Mouse (Mus musculus) hindbrain, embryonic 16.5 days (tissue): Measurements from ENCODE around the gene Ttyh3. TPM values are rescaled to one million over a fixed set of nuclear protein-coding genes. Genes with fewer than 3 reads are reported as not detected.

Source experiments
- ATAC-seq: fragments of 200-750 bp; cut with Nextera tagmentation; 2 replicates; pipeline ENCODE4 v1.8.0; 2017; ENCODE audit warnings: moderate TSS enrichment, moderate library complexity
- H3K27ac ChIP-seq: fragments of 300-500 bp; sonication (generic); 2 replicates; pipeline ENCODE4 v1.5.1; 2014; ENCODE audit warnings: low read depth, mild to moderate bottlenecking, control low read depth, low read length, moderate library complexity
- H3K27me3 ChIP-seq: fragments of 300-500 bp; sonication (generic); replicated peaks from 2 replicates; pipeline ENCODE4 v1.6.1; 2014; ENCODE audit warnings: low read length; ENCODE audit not compliant: control insufficient read depth, insufficient read depth
- H3K36me3 ChIP-seq: fragments of 300-500 bp; sonication (generic); 2 replicates; pipeline ENCODE4 v1.6.1; 2014; ENCODE audit warnings: mild to moderate bottlenecking, low read length, moderate library complexity, mixed read lengths; ENCODE audit not compliant: control insufficient read depth, insufficient read depth
- H3K4me1 ChIP-seq: fragments of 300-500 bp; sonication (generic); 2 replicates; pipeline ENCODE4 v1.6.1; 2014; ENCODE audit warnings: low read depth, low read length; ENCODE audit not compliant: control insufficient read depth, insufficient read depth
- H3K4me2 ChIP-seq: fragments of 300-500 bp; sonication (generic); 2 replicates; pipeline ENCODE4 v1.6.1; 2014; ENCODE audit warnings: mild to moderate bottlenecking, low read length, control low read depth, moderate library complexity
- H3K4me3 ChIP-seq: fragments of 300-500 bp; sonication (generic); 2 replicates; pipeline ENCODE4 v1.5.1; 2014; ENCODE audit warnings: mild to moderate bottlenecking, low read length, control low read depth, moderate library complexity
- H3K9ac ChIP-seq: fragments of 300-500 bp; sonication (generic); 2 replicates; pipeline ENCODE4 v1.6.1; 2014; ENCODE audit warnings: low read depth, mild to moderate bottlenecking, control low read depth, low read length, moderate library complexity
- H3K9me3 ChIP-seq: fragments of 300-500 bp; sonication (generic); 2 replicates; pipeline ENCODE4 v1.6.1; 2014; ENCODE audit warnings: mild to moderate bottlenecking, low read length, moderate library complexity; ENCODE audit not compliant: control insufficient read depth
- WGBS: fragments of 180-500 bp; shearing (Covaris S2); extraction: QIAGEN DNeasy Blood & Tissue Kit; methylation state at CpG from one replicate; pipeline ENCODE4 v1.1.7; 2014; 5-methylcytosine and 5-hydroxymethylcytosine counted together
- polyA plus RNA-seq: library from polyadenylated mRNA; unstranded; fragments of >200 nt; fragmentation: Nextera tagmentation; extraction: Ambion mirVana; gene quantifications from 2 replicates; pipeline ENCODE4 v1.2.1, GENCODE M21; 2015

Gene Ttyh3
- polyA plus RNA-seq, 1 experiment from 2014 or later, result 56.0 TPM

GRCm38 (mm10) chr5:140610273-140611011 lies 38.4 kb downstream of the Ttyh3 start:
- H3K27ac ChIP-seq, result peak overlapping the region; percentile 82
- H3K36me3 ChIP-seq, result peaks cover 2% of the 10 kb centered on the region; the same call in 1 of the 2 replicates
- H3K4me1 ChIP-seq, result peaks cover 43% of the 10 kb centered on the region
- H3K9me3 ChIP-seq, result no peaks in the 10 kb centered on the region
- ATAC-seq, result no peak; the same call in 1 of the 2 replicates
- peaks cover 8% of the 10 kb centered on the region for H3K27me3 ChIP-seq
- peak overlapping the region; percentile 60 for H3K4me3 ChIP-seq
- peak overlapping the region; percentile 61 for H3K9ac ChIP-seq
- 4% methylated on average over 26 of the region's 30 CpGs for WGBS
- peak overlapping the region; percentile 90 for H3K4me2 ChIP-seq

GRCm38 (mm10) chr5:140609511-140610272 lies 39.1 kb downstream of the Ttyh3 start:
- peak; percentile 50 for ATAC-seq
- H3K36me3 ChIP-seq, result peaks cover 2% of the 10 kb centered on the region; the same call in 1 of the 2 replicates
- H3K4me1 ChIP-seq, result peaks cover 43% of the 10 kb centered on the region
- H3K4me3 ChIP-seq, result peak overlapping the region; percentile 60
- H3K9ac ChIP-seq, result peak overlapping the region; percentile 61
- peaks cover 10% of the 10 kb centered on the region for H3K27me3 ChIP-seq
- no peaks in the 10 kb centered on the region for H3K9me3 ChIP-seq
- H3K4me2 ChIP-seq, result peak overlapping the region; percentile 90
- WGBS, result 5% methylated on average over 13 of the region's 13 CpGs
- H3K27ac ChIP-seq, result peak overlapping the region; percentile 82

- no peaks in the 10 kb centered on the region for H3K9me3 ChIP-seq
- H3K27ac ChIP-seq, result peak overlapping the region; percentile 78
- 1% methylated on average over 16 of the region's 16 CpGs for WGBS
- peaks cover 10% of the 10 kb centered on the region for H3K27me3 ChIP-seq
- H3K9ac ChIP-seq, result peak overlapping the region; percentile 55
- peaks cover 43% of the 10 kb centered on the region for H3K4me1 ChIP-seq
- H3K4me3 ChIP-seq, result peak overlapping the region; percentile 60
- ATAC-seq, result peak; percentile 50
- peak overlapping the region; percentile 90 for H3K4me2 ChIP-seq
- H3K36me3 ChIP-seq, result no peaks in the 10 kb centered on the region; the same call in 1 of the 2 replicates
Observed at GRCm38 (mm10) chr5:140608634-140609015, 40.2 kb downstream of the Ttyh3 start.

GRCm38 (mm10) chr5:140607836-140608633 lies 40.8 kb downstream of the Ttyh3 start:
- H3K36me3 ChIP-seq, result no peaks in the 10 kb centered on the region; the same call in 1 of the 2 replicates
- no peak for ATAC-seq
- H3K4me2 ChIP-seq, result peak overlapping the region; percentile 90
- H3K27ac ChIP-seq, result peak overlapping the region; percentile 78
- peaks cover 43% of the 10 kb centered on the region for H3K4me1 ChIP-seq
- H3K27me3 ChIP-seq, result peaks cover 10% of the 10 kb centered on the region
- no peaks in the 10 kb centered on the region for H3K9me3 ChIP-seq
- H3K4me3 ChIP-seq, result peak overlapping the region; percentile 60
- H3K9ac ChIP-seq, result peak overlapping the region; percentile 76
- 2% methylated on average over 16 of the region's 17 CpGs for WGBS

GRCm38 (mm10) chr5:140607001-140607835 lies 41.6 kb downstream of the Ttyh3 start, which contains the start of gene Lfng:
Gene Lfng, plus strand, starts transcription at chr5:140607320.
- WGBS, result under 1% methylated on average over 69 of the region's 91 CpGs
- Histone ChIP-seq H3K27ac (peak within 1 kb of the TSS; percentile 78), H3K4me2 (peak within 1 kb of the TSS; percentile 90), H3K9ac (peak within 1 kb of the TSS; percentile 76), H3K9me3 (no peaks in the 10 kb centered on the region), H3K4me3 (peak within 1 kb of the TSS; percentile 60), H3K27me3 (peaks cover 10% of the 10 kb centered on the region), H3K4me1 (peaks cover 40% of the 10 kb centered on the region), H3K36me3 (no peaks in the 10 kb centered on the region)
- peak; percentile 60 for ATAC-seq

GRCm38 (mm10) chr5:140606386-140606785 lies 42.4 kb downstream of the Ttyh3 start:
- Histone ChIP-seq H3K4me3 (peak overlapping the region; percentile 60), H3K9me3 (no peaks in the 10 kb centered on the region), H3K4me2 (peak overlapping the region; percentile 90), H3K4me1 (peaks cover 32% of the 10 kb centered on the region), H3K9ac (peak overlapping the region; percentile 41; the same call in 1 of the 2 replicates), H3K36me3 (no peaks in the 10 kb centered on the region), H3K27me3 (peaks cover 7% of the 10 kb centered on the region), H3K27ac (no peak overlapping the region)
- WGBS, result under 1% methylated on average over 22 of the region's 23 CpGs
- ATAC-seq, result no peak

- Histone ChIP-seq H3K4me2 (no peak overlapping the region), H3K4me1 (peaks cover 21% of the 10 kb centered on the region), H3K9ac (no peak overlapping the region), H3K36me3 (no peaks in the 10 kb centered on the region), H3K9me3 (no peaks in the 10 kb centered on the region), H3K27me3 (peaks cover 7% of the 10 kb centered on the region), H3K4me3 (no peak overlapping the region), H3K27ac (no peak overlapping the region)
- 27% methylated on average over 3 of the region's 3 CpGs for WGBS
- no peak for ATAC-seq
Observed at GRCm38 (mm10) chr5:140605228-140605627, 43.6 kb downstream of the Ttyh3 start.

- WGBS, result 74% methylated on average over 8 of the region's 8 CpGs
- Histone ChIP-seq H3K4me2 (no peak overlapping the region), H3K36me3 (no peaks in the 10 kb centered on the region), H3K4me1 (peaks cover 19% of the 10 kb centered on the region), H3K27ac (no peak overlapping the region), H3K27me3 (peaks cover 7% of the 10 kb centered on the region), H3K4me3 (no peak overlapping the region), H3K9ac (no peak overlapping the region), H3K9me3 (no peaks in the 10 kb centered on the region)
- ATAC-seq, result no peak
Observed at GRCm38 (mm10) chr5:140604386-140604785, 44.4 kb downstream of the Ttyh3 start.
